Mouse (Mus musculus) embryonic fibroblast, embryonic 13.5 days (primary cell): ENCODE data around the gene Larp1b.

Experiments
- CTCF ChIP-seq: IDR thresholded peaks from 2 replicates; pipeline ENCODE4 v1.5.1; 2011; ENCODE audit warnings: mild to moderate bottlenecking, control low read depth, low read length, moderate library complexity, borderline replicate concordance; ENCODE audit not compliant: insufficient read depth
- POLR2A ChIP-seq: IDR thresholded peaks from 2 replicates; pipeline ENCODE4 v1.6.1; 2011; ENCODE audit warnings: low read depth, mild to moderate bottlenecking, control low read depth, low read length, moderate library complexity

DNA sequence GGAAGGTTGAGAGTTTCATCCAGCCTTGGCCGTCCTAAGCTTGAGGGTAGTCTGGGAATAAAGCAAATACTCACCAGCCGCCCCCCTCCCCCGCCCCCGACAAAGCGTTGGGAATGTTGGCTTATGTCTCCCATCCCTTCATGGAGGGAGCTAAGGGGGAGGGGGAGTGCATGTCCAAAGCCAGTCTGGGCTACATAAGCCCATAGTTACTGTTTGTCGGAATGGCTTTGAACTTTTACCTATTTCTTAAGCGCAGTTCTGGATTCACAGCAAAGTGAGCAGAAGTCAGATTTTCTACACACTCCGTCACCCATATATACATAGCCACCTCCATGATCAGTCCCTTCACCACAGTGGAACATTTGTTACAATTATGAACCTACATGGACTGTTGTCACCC, 59.7 kb downstream of the Larp1b start:
- no peak for TF ChIP-seq POLR2A
- no peak for TF ChIP-seq CTCF
